Mouse (Mus musculus): Measurements from ENCODE around the gene Zbtb45.

The Zbtb45 gene

GRCm38 (mm10) chr7:12998851-12999250, 11.0 kb downstream of the Zbtb45 start, which contains the start of gene Trim28:
Trim28 (plus strand) TSS chr7:12999114.
- in situ Hi-C loops (cut with MseI, MboI) = no loop called here

GRCm38 (mm10) chr7:12998053-12998452, 11.8 kb downstream of the Zbtb45 start, which contains the start of gene Slc27a5:
Slc27a5 (minus strand) TSS chr7:12998192.
- in situ Hi-C loops (cut with MseI, MboI) = no loop called here

GRCm38 (mm10) chr7:12997230-12997629, 12.6 kb downstream of the Zbtb45 start:
- in situ Hi-C loops (cut with MseI, MboI) = no loop called here

GRCm38 (mm10) chr7:12995862-12996261, 14.0 kb downstream of the Zbtb45 start:
- in situ Hi-C loops (cut with MseI, MboI) = no loop called here

GRCm38 (mm10) chr7:12993148-12993547, 16.7 kb downstream of the Zbtb45 start:
- in situ Hi-C loops (cut with MseI, MboI) = no loop called here

- in situ Hi-C loops (cut with MseI, MboI) = no loop called here
Observed at GRCm38 (mm10) chr7:12992222-12992621, 17.6 kb downstream of the Zbtb45 start.

- in situ Hi-C loops (cut with MseI, MboI) = no loop called here
Observed at GRCm38 (mm10) chr7:12987409-12988189, 22.2 kb downstream of the Zbtb45 start.

- in situ Hi-C loops (cut with MseI, MboI) = no loop called here
Observed at GRCm38 (mm10) chr7:12986906-12987305, 22.9 kb downstream of the Zbtb45 start.

- in situ Hi-C loops (cut with MseI, MboI) = no loop called here
Observed at GRCm38 (mm10) chr7:12985724-12986123, 24.1 kb downstream of the Zbtb45 start.

GRCm38 (mm10) chr7:12980291-12980690, 29.5 kb downstream of the Zbtb45 start:
- in situ Hi-C loops (cut with MseI, MboI) = no loop called here

GRCm38 (mm10) chr7:12979776-12980175, 30.1 kb downstream of the Zbtb45 start:
- in situ Hi-C loops (cut with MseI, MboI) = no loop called here

- in situ Hi-C loops (cut with MseI, MboI) = no loop called here
Observed at GRCm38 (mm10) chr7:12978931-12979722, 30.7 kb downstream of the Zbtb45 start.

- in situ Hi-C loops (cut with MseI, MboI) = no loop called here
Observed at GRCm38 (mm10) chr7:12977682-12978389, 32.0 kb downstream of the Zbtb45 start, which contains the start of gene Zfp446. Zfp446 (plus strand) TSS chr7:12977848.

- in situ Hi-C loops (cut with MseI, MboI) = no loop called here
Observed at GRCm38 (mm10) chr7:12970906-12971305, 38.9 kb downstream of the Zbtb45 start.

GRCm38 (mm10) chr7:12966104-12966845, 43.6 kb downstream of the Zbtb45 start:
- in situ Hi-C loops (cut with MseI, MboI) = no loop called here

GRCm38 (mm10) chr7:12965678-12966091, 44.1 kb downstream of the Zbtb45 start, which contains the start of gene Zfp324:
Zfp324 (plus strand) TSS chr7:12965838.
- in situ Hi-C loops (cut with MseI, MboI) = no loop called here

- in situ Hi-C loops (cut with MseI, MboI) = no loop called here
Observed at GRCm38 (mm10) chr7:12961511-12962141, 48.2 kb downstream of the Zbtb45 start.

GRCm38 (mm10) chr7:12959718-12960117, 50.1 kb downstream of the Zbtb45 start:
- in situ Hi-C loops (cut with MseI, MboI) = no loop called here

GRCm38 (mm10) chr7:12958948-12959347, 50.9 kb downstream of the Zbtb45 start:
- in situ Hi-C loops (cut with MseI, MboI) = no loop called here

- in situ Hi-C loops (cut with MseI, MboI) = no loop called here
Observed at GRCm38 (mm10) chr7:12957511-12957910, 52.3 kb downstream of the Zbtb45 start.

GRCm38 (mm10) chr7:12954896-12955295, 54.9 kb downstream of the Zbtb45 start:
- in situ Hi-C loops (cut with MseI, MboI) = no loop called here

Measured in mouse trophoblast stem cell (cell line).